Mouse (Mus musculus) adrenal gland (tissue): ENCODE results near the gene Trpm3.

Experiments
- intact Hi-C: fragments of 180-260 bp; cut with DNase I; formaldehyde crosslinking; loops from one replicate; pipeline ENCODE4 v1.15.1; 2025

Gene Trpm3

DNA sequence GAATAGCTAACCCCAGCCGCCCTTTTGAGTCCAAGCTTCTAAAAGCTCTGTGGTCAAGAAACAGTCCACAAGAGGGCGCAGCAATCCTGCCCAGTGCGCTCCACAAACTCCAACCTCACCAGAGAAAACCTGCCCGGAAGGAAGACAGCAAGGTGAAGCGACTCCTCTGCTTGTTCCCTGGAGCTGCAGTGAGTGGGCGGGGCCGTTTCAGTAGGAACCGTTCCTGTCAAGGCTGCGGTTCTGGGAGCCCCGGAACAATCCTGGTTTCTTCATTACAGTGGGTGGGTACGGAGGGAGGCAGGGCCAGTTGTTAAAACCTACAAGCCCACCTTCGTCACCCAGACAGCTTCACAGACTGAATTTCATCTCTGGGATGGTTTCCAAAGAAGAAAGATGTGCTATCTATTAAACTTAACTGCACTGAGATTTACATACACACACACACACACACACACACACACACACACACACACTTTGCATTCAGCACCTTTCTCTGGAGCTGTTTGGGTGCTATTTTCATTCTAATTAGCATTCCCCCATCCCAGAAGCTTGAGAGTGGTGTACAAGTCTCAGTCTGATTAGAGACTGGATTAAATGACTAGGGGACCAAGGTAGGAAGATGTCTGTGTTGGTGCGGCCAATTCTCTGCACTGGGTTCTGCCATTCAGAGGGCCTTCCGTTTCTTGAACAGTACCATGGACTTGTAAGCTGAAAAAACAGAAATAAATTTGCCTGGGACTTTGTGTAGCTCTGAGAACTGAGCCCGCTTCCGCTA, 777.2 kb downstream of the Trpm3 start:
- intact Hi-C loops, result loop anchor here (5.0 to 10.0 kb wide), 2 partner anchors 236 to 609 kb away; no protein-coding TSS in a partner anchor

DNA sequence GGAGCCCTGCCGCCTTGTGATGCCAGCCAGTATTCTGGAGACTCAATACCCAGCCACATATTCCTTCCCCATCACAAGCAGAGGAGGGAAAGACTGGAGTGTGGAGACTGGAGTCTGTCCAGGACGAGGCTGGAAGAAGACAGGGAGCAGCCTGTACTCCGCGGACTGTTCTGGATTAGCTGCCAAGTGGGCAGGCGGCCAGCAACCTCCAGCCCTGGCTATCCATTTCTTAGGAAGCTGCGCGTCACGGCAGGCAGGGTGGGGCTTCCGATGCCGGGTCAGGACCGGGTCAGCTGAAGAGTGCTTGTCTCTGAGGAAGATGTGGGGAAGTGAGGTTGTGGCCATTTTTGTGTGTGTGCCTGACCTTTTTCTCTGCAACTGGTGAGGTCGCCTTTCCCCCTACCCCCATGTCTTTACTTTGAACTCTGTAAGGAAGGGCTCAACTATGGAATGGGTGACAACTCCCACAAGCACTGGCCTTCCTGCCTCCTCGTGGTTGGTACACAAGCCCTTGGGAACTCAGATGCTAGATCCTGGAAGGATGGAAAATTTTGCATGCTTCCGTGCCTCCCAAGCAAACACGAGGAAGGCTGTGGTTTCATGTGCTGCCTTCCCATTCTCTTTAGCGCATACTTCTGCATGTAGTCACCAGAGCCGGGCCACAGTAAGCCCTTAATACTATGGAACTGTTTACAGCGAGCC, 777.9 kb downstream of the Trpm3 start:
- intact Hi-C loops, result loop anchor here (5.0 to 10.0 kb wide), 2 partner anchors 236 to 608 kb away; no protein-coding TSS in a partner anchor

DNA sequence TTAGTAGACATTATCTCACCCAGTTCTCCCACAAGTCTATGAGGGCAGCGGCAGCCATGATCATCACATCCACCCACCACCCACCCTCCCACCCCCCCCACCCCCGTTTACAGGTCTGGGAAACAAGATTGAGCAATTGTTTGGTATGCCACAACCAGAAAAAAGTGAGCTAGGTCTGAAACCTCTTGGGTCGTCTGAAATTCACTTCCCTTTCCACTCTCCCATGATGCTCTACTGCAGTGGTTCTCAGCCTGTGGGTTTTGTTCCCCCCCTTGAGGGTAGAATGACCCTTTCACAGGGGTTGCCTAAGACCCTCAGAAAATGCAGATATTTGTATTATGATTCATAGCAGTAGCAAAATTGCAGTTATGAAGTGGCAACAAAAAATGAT, 778.5 kb downstream of the Trpm3 start:
- intact Hi-C loops, result loop anchor here (5.0 to 10.0 kb wide), 2 partner anchors 235 to 607 kb away; no protein-coding TSS in a partner anchor

DNA sequence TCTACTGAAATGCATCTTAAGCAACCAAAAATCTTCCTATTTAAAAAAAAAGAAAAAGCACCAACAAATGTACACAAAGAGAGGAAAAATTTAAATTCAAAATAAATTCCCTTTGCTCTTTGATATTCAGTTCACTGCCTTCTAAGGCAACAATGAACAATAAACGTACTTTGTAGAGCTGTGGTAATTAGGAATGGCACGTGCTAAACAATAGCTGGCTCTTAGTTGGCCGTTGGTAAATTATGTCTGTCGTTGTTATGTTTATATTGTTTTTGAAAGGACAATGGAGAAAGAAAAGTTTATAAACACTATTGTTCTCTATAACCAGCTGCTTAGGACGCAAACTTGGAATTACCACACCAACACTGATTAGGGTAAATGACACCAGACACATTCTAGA, 782.1 kb downstream of the Trpm3 start:
- intact Hi-C loops, result no loop called here

DNA sequence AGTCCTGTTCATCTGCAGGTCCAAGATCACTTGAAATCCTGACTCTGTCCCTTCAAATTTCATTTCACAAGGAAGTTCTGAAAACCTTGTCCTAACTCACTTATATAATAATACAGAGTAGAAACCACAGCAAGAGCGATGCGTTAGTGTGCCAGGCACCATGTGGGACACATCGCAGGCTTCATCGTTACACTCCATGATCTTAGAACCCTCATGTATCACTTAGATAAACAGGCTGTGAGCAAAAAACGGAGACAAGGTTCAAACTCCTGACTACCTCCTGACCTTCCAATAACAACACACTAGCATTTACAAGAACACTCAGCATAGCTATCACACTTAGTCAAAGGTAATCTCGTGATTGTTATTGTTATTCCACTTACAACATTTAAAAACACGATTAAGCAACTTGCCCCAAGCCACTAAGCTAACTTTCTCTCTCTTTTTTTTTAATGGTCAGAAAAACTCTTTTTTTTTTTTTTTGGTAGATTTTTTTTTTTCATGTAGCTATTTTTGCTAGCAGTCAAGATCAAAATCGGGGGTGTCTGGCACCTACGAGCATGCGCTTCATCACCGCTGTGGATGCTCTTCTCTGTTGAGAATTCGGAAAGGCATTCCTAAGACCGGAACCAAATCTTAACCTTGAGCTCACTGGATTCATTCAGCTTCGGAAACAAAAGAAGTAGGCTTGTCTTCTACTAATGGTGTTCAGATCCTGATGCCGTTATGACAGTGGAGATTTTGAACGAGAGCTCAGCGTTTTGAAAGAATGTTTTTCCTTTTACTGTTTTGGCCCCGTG, 784.2 kb downstream of the Trpm3 start:
- intact Hi-C loops, result no loop called here

DNA sequence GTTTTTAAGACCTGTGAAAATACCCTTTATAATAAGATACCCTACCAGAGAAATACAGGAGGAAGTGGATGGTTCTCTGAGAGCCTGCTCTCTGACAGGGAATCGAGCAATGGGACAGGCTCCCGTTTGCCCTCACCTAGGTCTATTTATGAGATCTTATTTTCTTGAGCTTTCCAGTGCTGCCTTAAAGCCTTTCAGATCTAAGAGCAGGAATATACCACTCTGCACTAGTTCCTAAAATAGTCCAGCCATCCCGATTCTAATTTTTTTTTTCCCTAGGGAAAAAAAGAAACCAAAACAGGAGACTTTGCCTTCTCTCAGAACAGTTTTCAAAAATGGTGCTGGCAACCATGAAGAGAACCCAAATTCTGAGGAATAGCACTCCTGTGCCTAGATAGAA, 786.4 kb downstream of the Trpm3 start:
- intact Hi-C loops, result no loop called here

GRCm38 (mm10) chr19:22926753-22927152, 787.9 kb downstream of the Trpm3 start:
- intact Hi-C loops, result no loop called here

DNA sequence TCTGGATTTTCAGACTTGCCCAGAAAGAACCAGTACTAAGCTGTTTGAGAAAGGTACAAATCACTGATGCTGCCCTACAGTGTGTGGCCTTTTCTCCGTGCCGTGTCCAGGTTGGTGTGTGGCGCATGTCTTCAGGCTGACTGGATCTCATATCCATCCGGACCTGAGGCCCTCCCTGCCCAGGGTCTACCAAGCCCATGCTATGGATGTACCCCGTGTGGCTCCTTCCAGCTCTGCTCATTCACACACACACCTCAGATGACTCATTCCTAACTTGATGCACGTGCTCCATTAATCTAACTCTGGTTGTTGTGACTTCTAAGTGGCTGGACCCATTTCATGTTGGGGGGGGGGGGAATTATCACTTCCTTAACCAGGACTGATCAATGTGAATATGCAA, 789.5 kb downstream of the Trpm3 start:
- intact Hi-C loops, result no loop called here

- intact Hi-C loops, result no loop called here
Observed at GRCm38 (mm10) chr19:22929768-22930167, 790.9 kb downstream of the Trpm3 start.

DNA sequence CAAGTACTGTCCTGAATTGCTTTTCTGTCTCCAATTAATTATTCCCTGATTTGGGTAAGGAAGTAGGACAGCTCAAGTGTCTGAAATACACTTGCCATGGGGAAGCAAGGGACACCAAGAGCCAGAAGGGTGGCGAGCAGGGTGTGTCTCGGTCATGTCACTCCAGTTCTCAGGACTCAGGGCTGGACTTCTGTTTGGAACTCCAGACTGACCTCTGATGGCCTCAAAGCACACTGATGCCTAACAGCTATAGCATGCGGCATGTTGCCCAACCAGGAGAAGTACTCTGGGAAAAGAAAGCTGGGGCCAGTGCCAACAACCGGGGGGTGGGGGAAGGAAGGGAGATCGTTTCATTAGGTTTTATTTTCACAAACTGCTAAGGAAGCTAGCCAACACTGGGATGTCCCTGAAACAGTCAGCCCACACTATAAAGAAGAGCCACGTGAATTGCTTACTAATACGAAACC, 791.6 kb downstream of the Trpm3 start:
- intact Hi-C loops, result no loop called here

GRCm38 (mm10) chr19:22931006-22931405, 792.2 kb downstream of the Trpm3 start:
- intact Hi-C loops, result no loop called here

- intact Hi-C loops, result no loop called here
Observed at GRCm38 (mm10) chr19:22935067-22935466, 796.2 kb downstream of the Trpm3 start.

DNA sequence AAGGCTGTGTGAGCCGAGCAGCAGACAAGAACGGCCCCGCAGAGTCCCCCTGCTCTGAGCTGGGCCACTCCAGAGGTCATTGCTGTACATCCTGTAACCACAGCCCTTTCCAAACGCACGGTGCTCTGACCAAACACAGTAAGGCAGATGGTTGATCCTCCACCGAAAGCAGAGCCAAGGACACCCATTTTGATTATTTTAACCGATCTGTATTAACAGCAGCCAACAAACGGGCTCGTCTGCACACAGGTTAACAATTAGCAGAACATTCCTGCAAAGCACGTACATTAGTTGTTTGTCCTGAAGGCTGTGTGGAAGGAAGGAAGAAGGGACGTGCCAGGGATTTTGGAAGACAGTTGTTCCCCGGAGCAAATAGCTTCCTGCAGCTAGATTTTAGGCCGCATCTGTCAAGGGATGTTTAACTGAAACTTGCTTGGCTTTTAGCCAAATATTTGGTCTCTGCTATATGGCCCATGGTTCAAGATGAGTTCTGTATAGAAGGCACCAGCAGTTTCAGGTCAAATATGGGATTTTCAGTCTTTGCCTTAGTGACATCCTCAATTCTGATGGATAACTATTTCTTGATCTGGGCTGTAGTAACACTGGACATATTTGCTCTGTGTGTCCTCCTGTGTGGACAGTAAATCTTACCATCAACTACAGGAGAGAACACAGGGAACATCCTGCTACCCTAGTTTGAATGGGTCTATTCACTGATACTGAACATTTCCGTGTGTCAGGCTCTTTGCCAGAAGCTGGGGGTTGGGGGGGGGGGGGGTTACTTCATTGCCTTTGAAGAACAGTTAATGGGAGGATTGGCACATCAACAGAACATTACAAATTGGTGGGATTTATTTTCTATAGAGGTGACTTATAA, 800.2 kb downstream of the Trpm3 start:
- intact Hi-C loops, result no loop called here

- intact Hi-C loops, result loop anchor here (5.0 kb wide), 1 partner anchor 67 kb away; no protein-coding TSS in a partner anchor
Observed at GRCm38 (mm10) chr19:22939836-22940235, 801.0 kb downstream of the Trpm3 start.

DNA sequence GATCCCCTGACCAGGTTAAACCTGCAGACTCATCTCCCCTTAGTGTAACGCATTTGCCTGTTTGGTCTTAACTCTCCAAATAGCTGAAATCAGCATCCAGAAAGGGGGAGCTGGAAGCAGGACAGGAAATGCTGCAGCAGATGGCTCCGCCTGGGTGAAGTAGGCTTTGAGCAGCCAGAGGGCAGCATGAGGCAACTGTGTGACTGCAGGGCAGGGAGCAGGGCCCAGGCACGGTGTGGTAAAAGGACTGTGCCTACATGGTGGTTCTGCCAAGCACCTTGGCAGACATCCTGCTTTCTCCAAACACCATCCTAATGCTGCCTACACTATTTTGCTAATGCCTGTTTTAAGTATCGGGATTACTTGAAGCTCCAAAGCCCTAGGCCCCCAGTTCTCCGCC, 801.6 kb downstream of the Trpm3 start:
- intact Hi-C loops, result loop anchor here (5.0 kb wide), 1 partner anchor 67 kb away; no protein-coding TSS in a partner anchor

DNA sequence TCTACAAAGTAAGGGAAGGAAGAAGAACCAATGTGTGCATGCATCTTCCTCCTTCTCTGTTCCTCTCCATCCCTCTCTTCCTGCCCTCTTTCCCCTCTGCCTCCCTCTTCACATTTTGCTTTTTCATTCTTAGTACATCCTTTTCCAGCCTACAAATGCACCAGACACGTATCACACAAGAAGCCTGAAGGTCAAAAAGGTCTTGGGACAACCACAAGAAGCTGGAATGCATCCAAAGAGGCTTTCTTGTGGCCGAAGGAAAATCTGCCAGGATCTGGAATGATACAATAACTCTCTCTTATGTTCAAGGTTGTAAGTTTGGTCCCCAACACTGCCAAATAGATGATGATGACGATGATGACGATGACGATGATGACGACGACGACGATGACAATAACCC, 802.1 kb downstream of the Trpm3 start:
- intact Hi-C loops, result loop anchor here (5.0 kb wide), 1 partner anchor 66 kb away; no protein-coding TSS in a partner anchor

DNA sequence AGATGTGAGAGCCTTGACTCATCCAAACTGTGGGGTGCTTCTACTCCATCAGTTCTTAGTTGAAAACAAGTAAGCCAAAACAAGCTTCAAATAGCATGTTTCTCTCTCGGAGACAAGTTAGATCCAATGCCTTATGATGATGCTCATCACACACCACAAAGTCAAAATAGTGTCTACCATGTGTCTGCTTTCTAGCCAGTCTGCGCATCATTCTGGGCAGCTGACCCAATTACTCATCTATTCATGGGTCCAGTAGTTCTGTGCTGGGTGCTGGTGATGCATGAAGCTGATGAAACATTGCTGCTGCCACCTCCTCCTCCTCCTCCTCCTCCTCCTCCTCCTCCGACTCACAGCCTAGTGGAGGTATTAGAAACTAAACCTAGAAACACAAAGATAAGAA, 813.6 kb downstream of the Trpm3 start:
- intact Hi-C loops, result no loop called here

DNA sequence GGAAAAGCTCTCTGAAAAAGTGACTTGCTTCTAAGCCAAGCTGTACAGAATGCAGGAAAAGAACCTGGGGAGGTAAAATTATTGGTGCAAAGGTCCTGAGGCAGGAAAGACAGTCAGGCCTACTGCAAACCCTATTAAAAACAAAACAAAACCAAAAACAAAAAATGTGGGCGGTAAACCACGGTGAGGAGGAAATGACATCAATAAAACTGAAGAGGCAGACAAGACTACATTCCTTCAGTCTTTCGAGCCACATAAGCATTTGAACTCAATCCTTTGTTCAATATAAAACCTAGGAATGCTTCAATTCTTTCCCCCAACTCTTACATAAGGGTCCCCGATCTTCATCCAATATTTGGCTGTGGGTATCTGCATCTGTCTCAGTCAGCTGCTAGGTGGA, 814.3 kb downstream of the Trpm3 start:
- intact Hi-C loops, result no loop called here

- intact Hi-C loops, result no loop called here
Observed at GRCm38 (mm10) chr19:22958414-22958813, 819.6 kb downstream of the Trpm3 start.

- intact Hi-C loops, result no loop called here
Observed at GRCm38 (mm10) chr19:22960450-22961265, 821.8 kb downstream of the Trpm3 start.
